Mouse (Mus musculus) B cell, adult 2 months (primary cell): ENCODE data around the gene Neurog3.

Source experiments
- DNase-seq, 2 experiments: peaks; one replicate each; pipeline ENCODE4 v3.0.0; 2022

Gene Neurog3

DNA sequence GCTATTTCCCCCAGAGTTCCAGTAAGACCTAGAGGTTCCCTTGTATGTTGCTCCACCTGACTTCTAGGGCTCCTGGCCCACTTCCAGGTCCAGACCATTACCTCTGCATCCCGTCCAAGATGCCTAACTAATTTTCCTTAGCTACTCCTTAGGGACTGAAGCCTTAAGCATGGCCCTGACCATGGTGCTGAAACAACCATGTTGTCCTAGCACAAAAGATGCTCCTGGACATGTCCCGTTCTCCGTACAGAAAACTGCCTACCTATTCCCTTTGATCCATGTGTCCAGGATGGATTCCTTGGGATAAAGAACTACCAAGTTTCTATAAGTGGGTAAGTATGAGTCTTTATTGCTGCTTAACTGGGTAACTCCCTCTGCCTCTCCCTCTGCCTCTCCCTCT is 5.2 kb downstream of the Neurog3 start:
- DNase-seq, result no peak

GRCm38 (mm10) chr10:62143820-62144219 is 10.9 kb downstream of the Neurog3 start, which contains the start of gene Fam241b:
Gene Fam241b (minus strand): TSS chr10:62143920.
- DNase-seq, result no peak

DNA sequence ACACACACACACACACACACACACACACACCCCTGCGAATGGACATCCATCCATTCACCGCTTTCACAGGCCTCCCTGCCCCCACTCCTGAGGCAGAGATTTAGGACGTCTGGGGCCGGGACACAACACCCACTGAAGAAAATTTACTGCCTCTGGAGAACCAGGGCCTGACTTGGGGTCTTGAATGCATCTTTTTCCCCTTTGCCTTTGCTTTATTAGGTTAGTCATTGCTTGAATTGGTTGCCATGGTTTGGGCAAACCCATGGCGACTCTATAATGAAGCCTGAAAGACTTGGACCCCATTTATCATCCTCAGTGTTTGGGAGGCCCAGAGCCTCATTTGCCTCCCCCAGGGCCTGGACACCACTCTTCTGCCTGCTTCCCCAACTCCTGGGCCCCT is 13.1 kb downstream of the Neurog3 start:
- no peak for DNase-seq

- no peak for DNase-seq
Measured at GRCm38 (mm10) chr10:62147466-62148248, 14.8 kb downstream of the Neurog3 start.

- DNase-seq, result no peak
Measured at GRCm38 (mm10) chr10:62149929-62150328, 17.0 kb downstream of the Neurog3 start.

DNA sequence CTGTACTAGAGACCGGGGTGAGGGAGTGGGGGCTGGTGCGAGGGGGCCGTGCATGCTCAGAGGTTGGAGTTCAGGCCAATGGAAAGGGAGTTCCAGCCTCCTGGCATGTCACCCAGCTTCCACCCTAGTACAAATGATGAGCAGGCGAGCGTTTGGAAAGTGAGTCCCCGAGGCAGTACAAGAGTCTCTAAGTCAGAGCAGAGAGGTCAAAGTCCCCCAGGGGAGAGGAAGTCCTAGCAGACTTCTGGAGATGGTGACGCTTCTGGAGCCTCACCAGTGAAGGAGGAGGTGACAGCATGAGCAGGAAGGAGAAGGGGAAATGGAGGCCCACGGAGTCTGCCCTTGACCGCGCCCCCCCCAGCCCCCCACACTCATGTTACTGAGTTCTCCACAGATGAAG is 29.5 kb downstream of the Neurog3 start:
- DNase-seq, result peak; percentile 14 to 23

DNA sequence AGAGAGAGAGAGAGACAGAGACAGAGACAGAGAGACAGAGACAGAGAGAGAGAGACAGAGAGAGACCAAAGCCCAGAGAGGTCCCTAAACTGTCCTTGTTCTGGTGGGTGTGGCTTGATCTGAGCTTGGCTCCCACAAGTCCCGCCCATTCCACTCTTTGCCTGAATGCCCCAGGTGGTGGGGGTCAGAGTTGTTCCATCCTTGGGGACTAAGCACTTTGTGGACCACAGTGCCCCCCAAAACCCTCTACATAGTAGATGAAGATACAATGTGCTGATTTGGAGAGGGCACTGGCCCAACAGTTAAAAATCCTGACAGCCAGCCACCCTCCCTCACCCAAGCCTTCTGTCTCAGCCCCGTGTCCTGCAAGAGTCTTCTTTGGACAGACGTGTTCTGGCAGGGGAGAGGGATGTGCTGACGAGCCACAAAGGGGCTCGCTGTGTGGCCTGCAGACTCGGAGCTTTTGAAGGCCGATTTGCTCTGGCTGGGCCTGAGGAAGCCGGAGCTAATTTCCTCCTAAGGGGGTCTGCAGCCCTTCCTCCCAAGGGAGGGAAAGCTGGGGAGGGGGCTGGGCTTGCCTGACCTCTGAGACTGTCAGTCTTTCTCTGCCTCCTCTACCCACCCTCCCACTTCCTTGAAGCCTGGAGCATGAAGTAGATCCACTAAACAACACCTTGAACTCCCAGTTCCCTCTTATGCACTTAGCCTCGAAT is 40.1 kb downstream of the Neurog3 start:
- no peak for DNase-seq

GRCm38 (mm10) chr10:62173941-62174448 is 41.1 kb downstream of the Neurog3 start:
- DNase-seq, result no peak

- no peak for DNase-seq
Measured at GRCm38 (mm10) chr10:62174533-62175313, 41.8 kb downstream of the Neurog3 start.

GRCm38 (mm10) chr10:62179944-62180343 is 47.1 kb downstream of the Neurog3 start:
- no peak for DNase-seq

- DNase-seq, result no peak
Measured at GRCm38 (mm10) chr10:62181701-62182100, 48.8 kb downstream of the Neurog3 start.

- DNase-seq, result no peak
Measured at GRCm38 (mm10) chr10:62182471-62183014, 49.7 kb downstream of the Neurog3 start.

DNA sequence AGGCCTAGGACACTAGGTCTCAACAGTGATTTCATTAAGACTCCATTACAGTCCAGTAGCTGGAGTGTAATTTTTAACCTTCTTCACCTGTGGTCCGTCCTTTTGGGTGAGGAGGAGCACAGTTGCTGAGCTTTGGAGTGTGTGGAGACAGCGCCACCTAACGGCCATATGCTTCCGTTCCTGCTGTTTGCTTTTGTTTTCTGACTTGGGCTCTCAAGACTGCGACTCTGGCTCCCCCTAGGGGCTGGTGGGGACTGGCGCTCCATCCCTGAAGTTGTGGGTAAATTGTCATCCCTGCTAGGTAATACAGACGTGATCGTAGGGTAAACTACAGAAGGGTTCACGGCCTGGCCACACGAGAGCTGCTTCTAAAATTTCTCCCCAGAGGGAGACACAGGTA is 50.2 kb downstream of the Neurog3 start:
- DNase-seq, result peak; percentile 96 to 97
